Mouse (Mus musculus): ENCODE measurements around the gene 2010003K11Rik. TPM values are rescaled to one million over a fixed set of nuclear protein-coding genes. Genes with fewer than 3 reads are reported as not detected.

Gene 2010003K11Rik
- polyA plus RNA-seq, 1 experiment from 2014 or later, result not detected

GRCm38 (mm10) chr19:4491080-4491695 is 7.2 kb downstream of the 2010003K11Rik start:
- H3K27ac ChIP-seq (ENCODE audit: low read length), result peak overlapping the region; percentile 32; the same call in 1 of the 2 replicates
- no peak overlapping the region for H3K4me3 ChIP-seq (ENCODE audit: low read length)
- 49% methylated on average over 10 of the region's 10 CpGs for WGBS
- peak; percentile 42; the same call in 1 of the 2 replicates for ATAC-seq (ENCODE audit: low read depth)
- no peaks in the 10 kb centered on the region for H3K9me3 ChIP-seq (ENCODE audit: control insufficient read depth, low read length)
- no peaks in the 10 kb centered on the region for H3K36me3 ChIP-seq (ENCODE audit: control insufficient read depth, insufficient read depth, low read length)
- no peak overlapping the region for H3K9ac ChIP-seq (ENCODE audit: low read length)
- H3K4me2 ChIP-seq (ENCODE audit: low read depth, low read length), result no peak overlapping the region
- no peaks in the 10 kb centered on the region for H3K27me3 ChIP-seq (ENCODE audit: control insufficient read depth, insufficient read depth, low read depth, low read length)
- H3K4me1 ChIP-seq (replicated peaks; ENCODE audit: control insufficient read depth, insufficient read depth, low read length), result peaks cover 8% of the 10 kb centered on the region

- H3K4me3 ChIP-seq (ENCODE audit: low read length), result no peak overlapping the region
- no peak overlapping the region for H3K9ac ChIP-seq (ENCODE audit: low read length)
- H3K27me3 ChIP-seq (ENCODE audit: control insufficient read depth, insufficient read depth, low read depth, low read length), result no peaks in the 10 kb centered on the region
- WGBS, result 30% methylated on average over 2 of the region's 2 CpGs
- peak overlapping the region; percentile 62 for H3K27ac ChIP-seq (ENCODE audit: low read length)
- H3K4me2 ChIP-seq (ENCODE audit: low read depth, low read length), result no peak overlapping the region
- no peaks in the 10 kb centered on the region for H3K9me3 ChIP-seq (ENCODE audit: control insufficient read depth, low read length)
- H3K4me1 ChIP-seq (replicated peaks; ENCODE audit: control insufficient read depth, insufficient read depth, low read length), result peaks cover 12% of the 10 kb centered on the region
- peak; percentile 82 for ATAC-seq (ENCODE audit: low read depth)
- no peaks in the 10 kb centered on the region for H3K36me3 ChIP-seq (ENCODE audit: control insufficient read depth, insufficient read depth, low read length)
These were observed 10.5 kb downstream of the 2010003K11Rik start for GRCm38 (mm10) chr19:4487877-4488276.

GRCm38 (mm10) chr19:4485006-4485405 is 13.4 kb downstream of the 2010003K11Rik start:
- no peak overlapping the region for H3K27ac ChIP-seq (ENCODE audit: low read length)
- H3K4me3 ChIP-seq (ENCODE audit: low read length), result no peak overlapping the region
- no peak for ATAC-seq (ENCODE audit: low read depth)
- no peak overlapping the region for H3K4me2 ChIP-seq (ENCODE audit: low read depth, low read length)
- WGBS, result 9% methylated on average over 5 of the region's 5 CpGs
- H3K9ac ChIP-seq (ENCODE audit: low read length), result no peak overlapping the region
- H3K27me3 ChIP-seq (ENCODE audit: control insufficient read depth, insufficient read depth, low read depth, low read length), result no peaks in the 10 kb centered on the region
- H3K4me1 ChIP-seq (replicated peaks; ENCODE audit: control insufficient read depth, insufficient read depth, low read length), result peaks cover 12% of the 10 kb centered on the region
- H3K9me3 ChIP-seq (ENCODE audit: control insufficient read depth, low read length), result no peaks in the 10 kb centered on the region
- H3K36me3 ChIP-seq (ENCODE audit: control insufficient read depth, insufficient read depth, low read length), result no peaks in the 10 kb centered on the region

- no peak overlapping the region for H3K9ac ChIP-seq (ENCODE audit: low read length)
- no peak for ATAC-seq (ENCODE audit: low read depth)
- peaks cover 9% of the 10 kb centered on the region for H3K4me1 ChIP-seq (replicated peaks; ENCODE audit: control insufficient read depth, insufficient read depth, low read length)
- no peaks in the 10 kb centered on the region for H3K9me3 ChIP-seq (ENCODE audit: control insufficient read depth, low read length)
- H3K4me2 ChIP-seq (ENCODE audit: low read depth, low read length), result no peak overlapping the region
- no peaks in the 10 kb centered on the region; the same call in 1 of the 2 replicates for H3K27me3 ChIP-seq (ENCODE audit: control insufficient read depth, insufficient read depth, low read depth, low read length)
- no peaks in the 10 kb centered on the region for H3K36me3 ChIP-seq (ENCODE audit: control insufficient read depth, insufficient read depth, low read length)
- no peak overlapping the region for H3K27ac ChIP-seq (ENCODE audit: low read length)
- WGBS, result 72% methylated on average over 3 of the region's 3 CpGs
- H3K4me3 ChIP-seq (ENCODE audit: low read length), result no peak overlapping the region
These were observed 16.1 kb downstream of the 2010003K11Rik start for GRCm38 (mm10) chr19:4482111-4482859.

- Histone ChIP-seq H3K9me3 (ENCODE audit: control insufficient read depth, low read length) (no peaks in the 10 kb centered on the region), H3K36me3 (ENCODE audit: control insufficient read depth, insufficient read depth, low read length) (no peaks in the 10 kb centered on the region), H3K4me3 (ENCODE audit: low read length) (no peak overlapping the region), H3K27me3 (ENCODE audit: control insufficient read depth, insufficient read depth, low read depth, low read length) (no peaks in the 10 kb centered on the region; the same call in none of the 2 replicates), H3K4me2 (ENCODE audit: low read depth, low read length) (no peak overlapping the region), H3K27ac (ENCODE audit: low read length) (no peak overlapping the region), H3K9ac (ENCODE audit: low read length) (no peak overlapping the region), H3K4me1 (replicated peaks; ENCODE audit: control insufficient read depth, insufficient read depth, low read length) (peaks cover 12% of the 10 kb centered on the region)
- ATAC-seq (ENCODE audit: low read depth), result no peak
- 23% methylated on average over 4 of the region's 4 CpGs for WGBS
These were observed 17.1 kb downstream of the 2010003K11Rik start for GRCm38 (mm10) chr19:4481326-4481725.

- Histone ChIP-seq H3K27me3 (ENCODE audit: control insufficient read depth, insufficient read depth, low read depth, low read length) (peaks cover 5% of the 10 kb centered on the region), H3K9ac (ENCODE audit: low read length) (no peak overlapping the region), H3K4me2 (ENCODE audit: low read depth, low read length) (no peak overlapping the region), H3K4me3 (ENCODE audit: low read length) (no peak overlapping the region), H3K4me1 (replicated peaks; ENCODE audit: control insufficient read depth, insufficient read depth, low read length) (peaks cover 11% of the 10 kb centered on the region), H3K36me3 (ENCODE audit: control insufficient read depth, insufficient read depth, low read length) (no peaks in the 10 kb centered on the region), H3K9me3 (ENCODE audit: control insufficient read depth, low read length) (no peaks in the 10 kb centered on the region), H3K27ac (ENCODE audit: low read length) (no peak overlapping the region)
- WGBS, result 69% methylated on average over 2 of the region's 2 CpGs
- ATAC-seq (ENCODE audit: low read depth), result no peak
These were observed 18.3 kb downstream of the 2010003K11Rik start for GRCm38 (mm10) chr19:4480041-4480440.

GRCm38 (mm10) chr19:4478190-4478516 is 20.2 kb downstream of the 2010003K11Rik start:
- Histone ChIP-seq H3K4me3 (ENCODE audit: low read length) (no peak overlapping the region), H3K27ac (ENCODE audit: low read length) (no peak overlapping the region), H3K9me3 (ENCODE audit: control insufficient read depth, low read length) (no peaks in the 10 kb centered on the region), H3K4me2 (ENCODE audit: low read depth, low read length) (peak overlapping the region; percentile 34; the same call in 1 of the 2 replicates), H3K27me3 (ENCODE audit: control insufficient read depth, insufficient read depth, low read depth, low read length) (peaks cover 5% of the 10 kb centered on the region), H3K4me1 (replicated peaks; ENCODE audit: control insufficient read depth, insufficient read depth, low read length) (peaks cover 8% of the 10 kb centered on the region), H3K36me3 (ENCODE audit: control insufficient read depth, insufficient read depth, low read length) (no peaks in the 10 kb centered on the region), H3K9ac (ENCODE audit: low read length) (no peak overlapping the region)
- WGBS, result 29% methylated on average over 1 of the region's 1 CpGs
- ATAC-seq (ENCODE audit: low read depth), result no peak

- Histone ChIP-seq H3K9me3 (ENCODE audit: control insufficient read depth, low read length) (no peaks in the 10 kb centered on the region), H3K27me3 (ENCODE audit: control insufficient read depth, insufficient read depth, low read depth, low read length) (peaks cover 5% of the 10 kb centered on the region), H3K36me3 (ENCODE audit: control insufficient read depth, insufficient read depth, low read length) (no peaks in the 10 kb centered on the region), H3K9ac (ENCODE audit: low read length) (peak within 1 kb of the TSS; percentile 68), H3K27ac (ENCODE audit: low read length) (no peak within 1 kb of the TSS), H3K4me3 (ENCODE audit: low read length) (peak within 1 kb of the TSS; percentile 60), H3K4me1 (replicated peaks; ENCODE audit: control insufficient read depth, insufficient read depth, low read length) (peaks cover 8% of the 10 kb centered on the region), H3K4me2 (ENCODE audit: low read depth, low read length) (peak within 1 kb of the TSS; percentile 98)
- 9% methylated on average over 21 of the region's 21 CpGs for WGBS
- ATAC-seq (ENCODE audit: low read depth), result peak; percentile 31
These were observed 20.8 kb downstream of the 2010003K11Rik start, which contains the start of gene Syt12 for GRCm38 (mm10) chr19:4477345-4478189. TSS of gene Syt12 (minus strand) at chr19:4477447.

All from lung, embryonic 16.5 days (tissue).